Mouse (Mus musculus) midbrain, embryonic 11.5 days (tissue): Measurements from ENCODE around the gene Apex1. TPM values are rescaled to one million over a fixed set of nuclear protein-coding genes. Genes with fewer than 3 reads are reported as not detected.

Experiments used
- ATAC-seq: fragments of 200-750 bp; cut with Nextera tagmentation; 2 replicates; pipeline ENCODE4 v1.8.0; 2017; ENCODE audit warnings: moderate TSS enrichment, moderate library complexity; ENCODE audit not compliant: low FRiP score
- DNase-seq: peaks from one replicate; pipeline ENCODE4 v3.0.0; 2015; ENCODE audit warnings: low spot score; ENCODE audit errors: missing footprints
- H3K27ac ChIP-seq: fragments of 300-500 bp; sonication (generic); 2 replicates; pipeline ENCODE4 v1.5.1; 2014; ENCODE audit warnings: low read depth, low read length
- H3K27me3 ChIP-seq: fragments of 300-500 bp; sonication (generic); 2 replicates; pipeline ENCODE4 v1.6.1; 2014; ENCODE audit warnings: mild to moderate bottlenecking, low read length, moderate library complexity, mixed read lengths; ENCODE audit not compliant: control insufficient read depth, insufficient read depth
- H3K36me3 ChIP-seq: fragments of 300-500 bp; sonication (generic); 2 replicates; pipeline ENCODE4 v1.6.1; 2014; ENCODE audit warnings: mild to moderate bottlenecking, low read length, moderate library complexity, mixed read lengths; ENCODE audit not compliant: control insufficient read depth, insufficient read depth
- H3K4me1 ChIP-seq: fragments of 300-500 bp; sonication (generic); 2 replicates; pipeline ENCODE4 v1.6.1; 2014; ENCODE audit warnings: low read length; ENCODE audit not compliant: control insufficient read depth, insufficient read depth
- H3K4me2 ChIP-seq: fragments of 300-500 bp; sonication (generic); 2 replicates; pipeline ENCODE4 v1.6.1; 2014; ENCODE audit warnings: mild to moderate bottlenecking, moderate library complexity
- H3K4me3 ChIP-seq: fragments of 300-500 bp; sonication (generic); 2 replicates; pipeline ENCODE4 v1.5.1; 2014; ENCODE audit warnings: low read depth, low read length
- H3K9ac ChIP-seq: fragments of 300-500 bp; sonication (generic); 2 replicates; pipeline ENCODE4 v1.6.1; 2014; ENCODE audit warnings: low read length
- H3K9me3 ChIP-seq: fragments of 300-500 bp; sonication (generic); 2 replicates; pipeline ENCODE4 v1.6.1; 2016; ENCODE audit warnings: low read length; ENCODE audit not compliant: control insufficient read depth
- WGBS: fragments of 180-500 bp; shearing (Covaris S2); extraction: QIAGEN DNeasy Blood & Tissue Kit; methylation state at CpG from one replicate; pipeline ENCODE4 v1.1.7; 2014; 5-methylcytosine and 5-hydroxymethylcytosine counted together
- polyA plus RNA-seq: library from polyadenylated mRNA; unstranded; fragments of >200 nt; fragmentation: Nextera tagmentation; extraction: Ambion mirVana; gene quantifications from 2 replicates; pipeline ENCODE4 v1.2.1, GENCODE M21; 2014

Apex1 gene
- 401 and 413 TPM in 2 replicates for polyA plus RNA-seq

- peaks cover 14% of the 10 kb centered on the region for H3K4me1 ChIP-seq
- H3K4me2 ChIP-seq: peak within 1 kb of the TSS; percentile 73
- WGBS: under 1% methylated on average over 57 of the region's 57 CpGs
- peak within 1 kb of the TSS; percentile 83 for H3K27ac ChIP-seq
- H3K27me3 ChIP-seq: no peaks in the 10 kb centered on the region
- ATAC-seq (peak; percentile 96), DNase-seq (peak; percentile 99)
- H3K9me3 ChIP-seq: no peaks in the 10 kb centered on the region
- peak within 1 kb of the TSS; percentile 81 for H3K4me3 ChIP-seq
- peak within 1 kb of the TSS; percentile 95 for H3K9ac ChIP-seq
- H3K36me3 ChIP-seq: peaks cover 8% of the 10 kb centered on the region; the same call in 1 of the 2 replicates
These were observed at the start of gene Apex1, which contains the start of gene Osgep for GRCm38 (mm10) chr14:50924281-50925064. Apex1 (plus strand) TSS chr14:50924968. Osgep (minus strand) TSS chr14:50924893.

GRCm38 (mm10) chr14:50875175-50875574 lies 49.6 kb upstream of the Apex1 start:
- H3K36me3 ChIP-seq: no peaks in the 10 kb centered on the region
- no peak overlapping the region for H3K4me2 ChIP-seq
- H3K9me3 ChIP-seq: no peaks in the 10 kb centered on the region
- no peak for DNase-seq
- no peaks in the 10 kb centered on the region for H3K27me3 ChIP-seq
- WGBS: 88% methylated on average over 3 of the region's 3 CpGs
- H3K9ac ChIP-seq: no peak overlapping the region
- no peak for ATAC-seq
- H3K27ac ChIP-seq: no peak overlapping the region
- H3K4me1 ChIP-seq: no peaks in the 10 kb centered on the region
- no peak overlapping the region for H3K4me3 ChIP-seq

GRCm38 (mm10) chr14:50875591-50876230 lies 49.1 kb upstream of the Apex1 start:
- no peak overlapping the region for H3K4me3 ChIP-seq
- H3K9me3 ChIP-seq: no peaks in the 10 kb centered on the region
- H3K27me3 ChIP-seq: no peaks in the 10 kb centered on the region
- H3K4me1 ChIP-seq: no peaks in the 10 kb centered on the region
- no peak overlapping the region for H3K4me2 ChIP-seq
- H3K27ac ChIP-seq: no peak overlapping the region
- H3K9ac ChIP-seq: no peak overlapping the region
- DNase-seq (no peak), ATAC-seq (no peak)
- WGBS: 86% methylated on average over 6 of the region's 6 CpGs
- H3K36me3 ChIP-seq: no peaks in the 10 kb centered on the region

- WGBS: 92% methylated on average over 6 of the region's 6 CpGs
- no peaks in the 10 kb centered on the region for H3K9me3 ChIP-seq
- DNase-seq: no peak
These were observed 48.4 kb upstream of the Apex1 start for GRCm38 (mm10) chr14:50876236-50876950.

GRCm38 (mm10) chr14:50891621-50892020 lies 33.1 kb upstream of the Apex1 start:
- H3K27me3 ChIP-seq: no peaks in the 10 kb centered on the region; the same call in none of the 2 replicates
- H3K27ac ChIP-seq: no peak overlapping the region
- 95% methylated on average over 8 of the region's 8 CpGs for WGBS
- no peak overlapping the region for H3K4me2 ChIP-seq
- ATAC-seq (no peak), DNase-seq (no peak)
- no peaks in the 10 kb centered on the region for H3K9me3 ChIP-seq
- H3K4me3 ChIP-seq: no peak overlapping the region
- no peak overlapping the region for H3K9ac ChIP-seq
- no peaks in the 10 kb centered on the region for H3K36me3 ChIP-seq
- H3K4me1 ChIP-seq: peaks cover 4% of the 10 kb centered on the region

More at GRCm38 (mm10) chr14:50876236-50876950, 48.4 kb upstream of the Apex1 start:
- H3K4me2 ChIP-seq: no peak overlapping the region
- H3K4me3 ChIP-seq: no peak overlapping the region
- no peak overlapping the region for H3K9ac ChIP-seq
- H3K27ac ChIP-seq: no peak overlapping the region
- H3K36me3 ChIP-seq: no peaks in the 10 kb centered on the region
- no peaks in the 10 kb centered on the region for H3K27me3 ChIP-seq
- no peak for ATAC-seq
- H3K4me1 ChIP-seq: no peaks in the 10 kb centered on the region

GRCm38 (mm10) chr14:50892091-50892490 lies 32.7 kb upstream of the Apex1 start:
- DNase-seq: no peak
- no peak for ATAC-seq
- H3K4me3 ChIP-seq: no peak overlapping the region
- peaks cover 5% of the 10 kb centered on the region for H3K4me1 ChIP-seq
- WGBS: 88% methylated on average over 7 of the region's 7 CpGs
- H3K9ac ChIP-seq: no peak overlapping the region
- H3K36me3 ChIP-seq: no peaks in the 10 kb centered on the region
- H3K9me3 ChIP-seq: no peaks in the 10 kb centered on the region
- no peak overlapping the region for H3K4me2 ChIP-seq
- H3K27ac ChIP-seq: no peak overlapping the region
- no peaks in the 10 kb centered on the region; the same call in none of the 2 replicates for H3K27me3 ChIP-seq

GRCm38 (mm10) chr14:50892541-50893459 lies 32.0 kb upstream of the Apex1 start:
- H3K4me2 ChIP-seq: no peak overlapping the region
- H3K9me3 ChIP-seq: no peaks in the 10 kb centered on the region
- H3K27me3 ChIP-seq: no peaks in the 10 kb centered on the region; the same call in none of the 2 replicates
- no peak overlapping the region for H3K9ac ChIP-seq
- peaks cover 5% of the 10 kb centered on the region for H3K4me1 ChIP-seq
- no peak overlapping the region for H3K4me3 ChIP-seq
- WGBS: 90% methylated on average over 22 of the region's 22 CpGs
- DNase-seq (no peak), ATAC-seq (no peak)
- no peak overlapping the region for H3K27ac ChIP-seq
- no peaks in the 10 kb centered on the region for H3K36me3 ChIP-seq

GRCm38 (mm10) chr14:50895407-50895806 lies 29.4 kb upstream of the Apex1 start:
- DNase-seq (no peak), ATAC-seq (no peak)
- Histone ChIP-seq H3K9me3 (no peaks in the 10 kb centered on the region), H3K4me2 (no peak overlapping the region), H3K4me3 (no peak overlapping the region), H3K4me1 (peaks cover 5% of the 10 kb centered on the region), H3K9ac (no peak overlapping the region), H3K27me3 (no peaks in the 10 kb centered on the region; the same call in none of the 2 replicates), H3K27ac (no peak overlapping the region), H3K36me3 (no peaks in the 10 kb centered on the region)
